Mouse (Mus musculus): ENCODE data around the gene Phf11a. TPM values are rescaled to one million over a fixed set of nuclear protein-coding genes. Genes with fewer than 3 reads are reported as not detected.
"Not testable (repeated sequence)": the region's sequence is repeated elsewhere in the genome, so short reads cannot be mapped to it uniquely, and the experiment has no call there.

Phf11a gene
- polyA plus RNA-seq, 1 experiment from 2014 or later = not detected

- H3K27ac ChIP-seq (ENCODE audit: low read length); ATAC-seq (ENCODE audit: low read depth); H3K27me3 ChIP-seq (ENCODE audit: control insufficient read depth, insufficient read depth, low read depth, low read length); H3K36me3 ChIP-seq (ENCODE audit: control insufficient read depth, insufficient read depth, low read length); H3K9me3 ChIP-seq (ENCODE audit: control insufficient read depth, low read length); H3K9ac ChIP-seq (ENCODE audit: low read length); H3K4me2 ChIP-seq (ENCODE audit: low read depth, low read length); H3K4me1 ChIP-seq (replicated peaks; ENCODE audit: control insufficient read depth, insufficient read depth, low read length); H3K4me3 ChIP-seq (ENCODE audit: low read length): not testable (repeated sequence)
- WGBS = 85% methylated on average over 1 of the region's 1 CpGs
Measured at GRCm38 (mm10) chr14:59255861-59256260, 41.5 kb downstream of the Phf11a start.

GRCm38 (mm10) chr14:59250350-59250749 lies 47.0 kb downstream of the Phf11a start:
- not testable (repeated sequence) for H3K27ac ChIP-seq (ENCODE audit: low read length); H3K4me1 ChIP-seq (replicated peaks; ENCODE audit: control insufficient read depth, insufficient read depth, low read length); H3K4me3 ChIP-seq (ENCODE audit: low read length); H3K4me2 ChIP-seq (ENCODE audit: low read depth, low read length); H3K9me3 ChIP-seq (ENCODE audit: control insufficient read depth, low read length); ATAC-seq (ENCODE audit: low read depth); H3K27me3 ChIP-seq (ENCODE audit: control insufficient read depth, insufficient read depth, low read depth, low read length); H3K36me3 ChIP-seq (ENCODE audit: control insufficient read depth, insufficient read depth, low read length); H3K9ac ChIP-seq (ENCODE audit: low read length)
- 34% methylated on average over 5 of the region's 5 CpGs for WGBS

GRCm38 (mm10) chr14:59233635-59234034 lies 63.7 kb downstream of the Phf11a start:
- Histone ChIP-seq H3K4me3 (ENCODE audit: low read length) (no peak overlapping the region), H3K4me2 (ENCODE audit: low read depth, low read length) (no peak overlapping the region), H3K27ac (ENCODE audit: low read length) (no peak overlapping the region), H3K36me3 (ENCODE audit: control insufficient read depth, insufficient read depth, low read length) (peaks cover 48% of the 10 kb centered on the region), H3K27me3 (ENCODE audit: control insufficient read depth, insufficient read depth, low read depth, low read length) (no peaks in the 10 kb centered on the region), H3K9me3 (ENCODE audit: control insufficient read depth, low read length) (no peaks in the 10 kb centered on the region), H3K4me1 (replicated peaks; ENCODE audit: control insufficient read depth, insufficient read depth, low read length) (no peaks in the 10 kb centered on the region), H3K9ac (ENCODE audit: low read length) (no peak overlapping the region)
- WGBS = 79% methylated on average over 9 of the region's 9 CpGs
- ATAC-seq (ENCODE audit: low read depth) = no peak

GRCm38 (mm10) chr14:59232003-59232402 lies 65.3 kb downstream of the Phf11a start:
- ATAC-seq (ENCODE audit: low read depth) = no peak
- Histone ChIP-seq H3K4me1 (replicated peaks; ENCODE audit: control insufficient read depth, insufficient read depth, low read length) (no peaks in the 10 kb centered on the region), H3K4me3 (ENCODE audit: low read length) (no peak overlapping the region), H3K27ac (ENCODE audit: low read length) (no peak overlapping the region), H3K9ac (ENCODE audit: low read length) (no peak overlapping the region), H3K27me3 (ENCODE audit: control insufficient read depth, insufficient read depth, low read depth, low read length) (no peaks in the 10 kb centered on the region), H3K9me3 (ENCODE audit: control insufficient read depth, low read length) (no peaks in the 10 kb centered on the region), H3K4me2 (ENCODE audit: low read depth, low read length) (no peak overlapping the region), H3K36me3 (ENCODE audit: control insufficient read depth, insufficient read depth, low read length) (peaks cover 46% of the 10 kb centered on the region)
- WGBS = 65% methylated on average over 5 of the region's 5 CpGs

- Histone ChIP-seq H3K4me3 (ENCODE audit: low read length) (no peak overlapping the region), H3K9ac (ENCODE audit: low read length) (no peak overlapping the region), H3K9me3 (ENCODE audit: control insufficient read depth, low read length) (no peaks in the 10 kb centered on the region), H3K36me3 (ENCODE audit: control insufficient read depth, insufficient read depth, low read length) (peaks cover 40% of the 10 kb centered on the region), H3K27ac (ENCODE audit: low read length) (no peak overlapping the region), H3K27me3 (ENCODE audit: control insufficient read depth, insufficient read depth, low read depth, low read length) (no peaks in the 10 kb centered on the region), H3K4me1 (replicated peaks; ENCODE audit: control insufficient read depth, insufficient read depth, low read length) (no peaks in the 10 kb centered on the region), H3K4me2 (ENCODE audit: low read depth, low read length) (no peak overlapping the region)
- 90% methylated on average over 21 of the region's 21 CpGs for WGBS
- ATAC-seq (ENCODE audit: low read depth) = no peak
Measured at GRCm38 (mm10) chr14:59230331-59230966, 66.9 kb downstream of the Phf11a start.

- H3K27me3 ChIP-seq (ENCODE audit: control insufficient read depth, insufficient read depth, low read depth, low read length) = no peaks in the 10 kb centered on the region
- peaks cover 33% of the 10 kb centered on the region for H3K36me3 ChIP-seq (ENCODE audit: control insufficient read depth, insufficient read depth, low read length)
- WGBS = 92% methylated on average over 3 of the region's 3 CpGs
Measured at GRCm38 (mm10) chr14:59229822-59230221, 67.5 kb downstream of the Phf11a start.

More at GRCm38 (mm10) chr14:59229822-59230221, 67.5 kb downstream of the Phf11a start:
- Histone ChIP-seq H3K9me3 (ENCODE audit: control insufficient read depth, low read length) (no peaks in the 10 kb centered on the region), H3K4me3 (ENCODE audit: low read length) (no peak overlapping the region), H3K4me2 (ENCODE audit: low read depth, low read length) (no peak overlapping the region), H3K9ac (ENCODE audit: low read length) (no peak overlapping the region), H3K27ac (ENCODE audit: low read length) (no peak overlapping the region), H3K4me1 (replicated peaks; ENCODE audit: control insufficient read depth, insufficient read depth, low read length) (no peaks in the 10 kb centered on the region)
- no peak for ATAC-seq (ENCODE audit: low read depth)

Other genes starting within 250 kb of the Phf11a start
- not detected in 2 replicates for gene 1700129C05Rik, start 154.6 kb downstream of the Phf11a start, polyA plus RNA-seq (2015; fragmentation: Nextera tagmentation; extraction: Ambion mirVana)
- gene Gm5142, start 118.8 kb downstream of the Phf11a start, polyA plus RNA-seq (2015; fragmentation: Nextera tagmentation; extraction: Ambion mirVana) = not detected in 2 replicates
- gene Rcbtb1, start 96.3 kb downstream of the Phf11a start, polyA plus RNA-seq (2015; fragmentation: Nextera tagmentation; extraction: Ambion mirVana) = 40.3 and 43.5 TPM in 2 replicates
- not detected in 2 replicates for gene Gm6904, start 37.3 kb downstream of the Phf11a start, polyA plus RNA-seq (2015; fragmentation: Nextera tagmentation; extraction: Ambion mirVana)
- 0.40 and 1.2 TPM in 2 replicates for gene Phf11b, start 43.8 kb upstream of the Phf11a start, polyA plus RNA-seq (2015; fragmentation: Nextera tagmentation; extraction: Ambion mirVana)
- gene Phf11d, start 67.9 kb upstream of the Phf11a start, polyA plus RNA-seq (2015; fragmentation: Nextera tagmentation; extraction: Ambion mirVana) = 2.0 and 2.9 TPM in 2 replicates
- 0.60 and 0.62 TPM in 2 replicates for gene Phf11c, start 97.9 kb upstream of the Phf11a start, polyA plus RNA-seq (2015; fragmentation: Nextera tagmentation; extraction: Ambion mirVana)
- gene Setdb2, start 143.4 kb upstream of the Phf11a start, polyA plus RNA-seq (2015; fragmentation: Nextera tagmentation; extraction: Ambion mirVana) = 9.7 and 10.3 TPM in 2 replicates
- 50.0 and 52.2 TPM in 2 replicates for gene Cab39l, start 143.4 kb upstream of the Phf11a start, polyA plus RNA-seq (2015; fragmentation: Nextera tagmentation; extraction: Ambion mirVana)